Mouse (Mus musculus) megakaryocyte, embryonic 14.5 days (primary cell): ENCODE measurements around the gene Tigit. TPM values are rescaled to one million over a fixed set of nuclear protein-coding genes. Genes with fewer than 3 reads are reported as not detected.

ENCODE experiments used
- H3K27me3 ChIP-seq: replicated peaks from 2 replicates; pipeline ENCODE3; 2012; ENCODE audit warnings: inconsistent platforms
- H3K36me3 ChIP-seq: replicated peaks from 2 replicates; pipeline ENCODE3; 2012; ENCODE audit warnings: low read length, inconsistent platforms, mixed read lengths
- H3K4me1 ChIP-seq: 2 replicates; pipeline ENCODE4 v1.6.1; 2012; ENCODE audit warnings: inconsistent platforms
- H3K4me3 ChIP-seq: replicated peaks from 2 replicates; pipeline ENCODE3; 2012; ENCODE audit warnings: moderate library complexity, mild to moderate bottlenecking, inconsistent platforms
- H3K9me3 ChIP-seq: 2 replicates; pipeline ENCODE4 v1.6.1; 2012; ENCODE audit warnings: inconsistent platforms
- FLI1 ChIP-seq: IDR thresholded peaks from 2 replicates; pipeline ENCODE4 v1.6.1; 2012; ENCODE audit warnings: low read length, inconsistent platforms, mixed read lengths
- GATA1 ChIP-seq: IDR thresholded peaks from 3 replicates; pipeline ENCODE4 v1.6.1; 2012; ENCODE audit warnings: mixed read lengths, low read length, inconsistent platforms, borderline replicate concordance
- polyA plus RNA-seq: library from polyadenylated mRNA; stranded (reverse); fragments of >175 nt; gene quantifications from 2 replicates; pipeline ENCODE4 v1.2.3, GENCODE M21; 2012; ENCODE audit warnings: low replicate concordance; ENCODE audit not compliant: insufficient read depth

Gene Tigit
- not detected in 2 replicates for polyA plus RNA-seq

DNA sequence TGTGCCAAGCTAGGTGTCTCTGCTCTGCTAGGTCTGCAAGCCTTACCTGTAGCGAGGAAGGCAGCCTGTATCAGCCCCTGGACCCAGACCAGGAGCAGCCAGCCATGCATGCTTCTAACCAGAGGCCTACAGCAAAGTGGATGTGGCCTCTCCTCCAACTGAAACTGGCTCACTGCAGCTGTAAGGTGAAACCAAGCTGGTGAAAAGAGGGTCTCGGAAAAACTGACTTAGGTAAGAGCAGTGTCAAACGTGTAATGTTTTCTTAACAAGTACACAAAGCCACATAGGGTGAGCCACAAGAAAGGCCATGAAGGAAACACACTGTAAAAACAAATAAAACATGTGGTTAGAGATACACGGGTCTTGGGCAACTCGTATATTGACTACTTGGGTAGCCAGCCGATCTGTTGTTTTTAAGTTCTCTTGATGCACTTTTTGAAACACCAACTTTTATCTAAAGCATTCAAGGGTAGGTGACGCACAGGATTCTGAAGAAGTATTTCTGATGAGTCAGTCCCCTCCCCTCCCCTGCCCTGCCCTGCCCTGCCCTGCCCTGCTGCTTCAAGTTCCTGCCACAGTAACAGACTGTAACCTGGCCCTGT lies at the start of gene Tigit:
Gene Tigit (minus strand): TSS at position 169 of the 602 bp plus-strand sequence.
- TF ChIP-seq FLI1 (no peak), GATA1 (no peak)
- Histone ChIP-seq H3K4me3 (no peak within 1 kb of the TSS), H3K9me3 (no peaks in the 10 kb centered on the region), H3K27me3 (no peaks in the 10 kb centered on the region), H3K36me3 (no peaks in the 10 kb centered on the region), H3K4me1 (no peaks in the 10 kb centered on the region)

DNA sequence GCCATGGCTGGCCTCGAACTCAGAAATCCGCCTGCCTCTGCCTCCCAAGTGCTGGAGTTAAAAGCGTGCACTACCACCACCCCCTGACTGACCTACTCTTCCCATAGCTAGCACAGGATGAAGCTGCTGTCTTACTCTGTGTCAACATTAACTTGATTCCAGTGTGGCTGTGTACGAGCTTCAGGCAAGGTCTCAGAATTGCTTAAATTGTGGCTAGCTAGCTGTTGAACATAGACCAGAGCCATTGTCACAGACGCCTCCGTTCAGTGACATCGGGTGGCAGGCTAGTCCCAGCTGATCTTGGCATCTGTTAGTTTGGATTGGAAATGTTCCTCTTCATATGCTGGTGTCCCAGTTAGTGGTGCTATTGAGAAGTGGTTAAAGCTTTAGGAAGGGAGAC lies 47.4 kb upstream of the Tigit start:
- no peak overlapping the region for H3K4me3 ChIP-seq
- no peaks in the 10 kb centered on the region for H3K36me3 ChIP-seq
- H3K4me1 ChIP-seq: 0 out of 2 replicates have a peak, but pooled peaks cover 3% of the 10 kb centered on the region
- TF ChIP-seq GATA1 (no peak), FLI1 (no peak)
- no peaks in the 10 kb centered on the region for H3K27me3 ChIP-seq
- H3K9me3 ChIP-seq: 0 out of 2 replicates have a peak, but pooled peaks cover under 1% of the 10 kb centered on the region

DNA sequence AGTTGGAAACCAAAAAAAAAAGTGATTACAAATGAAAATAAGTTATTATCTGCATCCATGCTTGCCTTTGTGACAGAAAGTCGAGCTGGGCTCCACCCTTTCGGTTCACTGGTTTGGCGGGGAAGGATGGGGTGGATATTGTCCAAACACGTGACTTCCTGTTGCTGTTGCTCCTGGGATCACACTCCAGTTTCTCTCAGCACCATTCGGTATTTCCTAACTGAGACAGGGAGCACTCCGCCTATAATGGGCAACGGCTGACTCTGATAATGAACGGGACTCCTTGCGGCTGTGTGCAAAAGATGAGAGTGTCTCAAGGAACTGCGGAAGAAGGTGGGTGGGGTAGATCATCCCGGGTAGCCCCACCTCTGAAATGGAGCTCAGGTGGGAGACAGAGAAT lies 46.7 kb upstream of the Tigit start:
- no peaks in the 10 kb centered on the region for H3K27me3 ChIP-seq
- H3K4me1 ChIP-seq: 0 out of 2 replicates have a peak, but pooled peaks cover 3% of the 10 kb centered on the region
- no peak overlapping the region for H3K4me3 ChIP-seq
- no peak for TF ChIP-seq GATA1
- no peak for TF ChIP-seq FLI1
- H3K36me3 ChIP-seq: no peaks in the 10 kb centered on the region
- H3K9me3 ChIP-seq: no peaks in the 10 kb centered on the region

GRCm38 (mm10) chr16:43710134-43710475 lies 46.2 kb upstream of the Tigit start:
- H3K27me3 ChIP-seq: no peaks in the 10 kb centered on the region
- H3K4me3 ChIP-seq: peak overlapping the region; percentile 62
- H3K9me3 ChIP-seq: no peaks in the 10 kb centered on the region
- TF ChIP-seq GATA1: no peak
- no peak for TF ChIP-seq FLI1
- no peaks in the 10 kb centered on the region for H3K36me3 ChIP-seq
- 0 out of 2 replicates have a peak, but pooled peaks cover 3% of the 10 kb centered on the region for H3K4me1 ChIP-seq

- TF ChIP-seq FLI1 (no peak), GATA1 (no peak)
These were observed 45.6 kb upstream of the Tigit start for GRCm38 (mm10) chr16:43709432-43710133.

DNA sequence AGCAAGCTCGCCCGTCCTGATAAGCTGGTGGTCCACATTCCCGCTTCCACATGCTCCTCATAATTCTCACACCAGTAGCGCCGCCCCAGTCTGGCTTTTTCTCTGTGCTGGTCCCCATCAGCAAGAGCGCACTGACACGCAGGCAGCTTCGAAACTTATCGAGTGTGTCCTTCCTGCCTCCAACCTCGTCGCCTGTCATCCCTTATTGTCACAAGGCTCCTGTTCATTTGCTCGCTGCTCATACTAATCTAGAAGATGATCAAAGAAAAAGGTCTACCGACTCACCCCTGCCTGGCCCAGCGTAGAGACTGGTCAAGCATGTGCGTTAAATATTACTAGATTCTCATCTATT lies 45.1 kb upstream of the Tigit start:
- Histone ChIP-seq H3K27me3 (no peaks in the 10 kb centered on the region), H3K4me3 (no peak overlapping the region), H3K36me3 (no peaks in the 10 kb centered on the region), H3K4me1 (0 out of 2 replicates have a peak, but pooled peaks cover 3% of the 10 kb centered on the region), H3K9me3 (no peaks in the 10 kb centered on the region)
- TF ChIP-seq GATA1: no peak
- TF ChIP-seq FLI1: no peak

More at GRCm38 (mm10) chr16:43709432-43710133, 45.6 kb upstream of the Tigit start:
- H3K4me3 ChIP-seq: peak overlapping the region; percentile 62
- no peaks in the 10 kb centered on the region for H3K27me3 ChIP-seq
- H3K9me3 ChIP-seq: no peaks in the 10 kb centered on the region
- no peaks in the 10 kb centered on the region for H3K36me3 ChIP-seq
- 0 out of 2 replicates have a peak, but pooled peaks cover 3% of the 10 kb centered on the region for H3K4me1 ChIP-seq

- TF ChIP-seq GATA1 (no peak), FLI1 (no peak)
- H3K4me3 ChIP-seq: no peak overlapping the region
- H3K4me1 ChIP-seq: 0 out of 2 replicates have a peak, but pooled peaks cover 3% of the 10 kb centered on the region
- H3K36me3 ChIP-seq: no peaks in the 10 kb centered on the region
- H3K9me3 ChIP-seq: no peaks in the 10 kb centered on the region
- no peaks in the 10 kb centered on the region for H3K27me3 ChIP-seq
These were observed 44.6 kb upstream of the Tigit start for GRCm38 (mm10) chr16:43708335-43709061.

DNA sequence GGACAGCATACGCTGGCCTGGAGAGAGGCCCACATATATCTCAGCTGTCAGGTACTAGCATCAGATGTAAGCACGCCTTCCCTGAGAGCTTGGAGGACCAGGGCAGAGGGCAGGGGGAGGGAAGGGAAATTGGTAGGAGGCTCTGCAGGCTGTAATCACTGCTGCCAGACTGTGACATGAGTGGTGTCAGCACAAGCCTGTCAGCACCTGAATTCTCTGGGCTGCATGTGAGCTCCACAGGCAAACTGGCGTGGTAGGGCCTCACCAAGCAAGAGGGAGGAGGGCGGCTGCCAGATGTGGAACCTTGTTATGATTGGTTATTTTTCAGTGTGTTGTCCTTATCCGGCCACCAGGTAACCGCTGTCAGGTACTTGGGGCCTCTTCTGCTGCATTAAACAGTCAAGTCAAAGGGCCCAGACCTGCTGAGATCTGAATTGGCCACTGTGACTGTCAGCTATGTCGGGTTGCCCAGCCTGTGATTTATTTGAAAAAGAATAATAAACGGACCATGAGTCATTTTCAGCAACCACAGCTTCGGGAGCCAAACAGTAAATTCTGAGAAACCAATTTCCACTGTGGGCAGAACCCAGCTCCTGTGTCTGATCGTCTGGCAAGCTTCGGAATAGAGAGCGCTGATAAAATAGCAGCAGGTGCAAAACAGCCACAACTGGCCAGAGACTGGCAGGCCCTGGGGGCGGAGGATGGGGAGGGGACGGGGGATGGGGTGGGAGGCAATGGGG lies 38.0 kb upstream of the Tigit start:
- TF ChIP-seq GATA1 (no peak), FLI1 (no peak)
- H3K27me3 ChIP-seq: peaks cover 2% of the 10 kb centered on the region
- no peaks in the 10 kb centered on the region for H3K36me3 ChIP-seq
- H3K9me3 ChIP-seq: peaks cover 7% of the 10 kb centered on the region
- H3K4me1 ChIP-seq: peaks cover 17% of the 10 kb centered on the region
- H3K4me3 ChIP-seq: no peak overlapping the region

DNA sequence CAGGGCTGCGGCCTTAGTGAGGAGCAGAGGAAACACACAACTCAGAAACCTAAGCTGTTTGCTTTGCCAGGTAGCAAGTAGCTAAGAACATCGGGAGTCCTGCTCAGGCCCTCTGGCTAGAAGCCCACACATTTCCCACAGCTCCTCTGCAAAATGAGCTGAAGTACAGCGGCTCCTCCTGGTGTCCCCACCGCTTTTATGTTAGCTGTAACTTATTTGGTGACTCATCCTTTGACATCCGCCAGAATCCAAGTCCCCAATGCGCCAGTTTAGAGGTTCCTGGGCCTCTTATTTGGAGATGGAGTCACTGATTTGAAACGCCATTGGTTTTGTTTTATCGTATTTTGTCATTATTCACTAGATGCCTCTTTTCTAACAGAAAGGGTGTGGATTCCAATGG lies 36.6 kb upstream of the Tigit start:
- Histone ChIP-seq H3K9me3 (peaks cover 7% of the 10 kb centered on the region), H3K27me3 (peaks cover 6% of the 10 kb centered on the region), H3K4me1 (peaks cover 17% of the 10 kb centered on the region), H3K4me3 (no peak overlapping the region), H3K36me3 (no peaks in the 10 kb centered on the region)
- TF ChIP-seq FLI1: no peak
